Mouse (Mus musculus) heart, embryonic 16.5 days (tissue): ENCODE measurements around the gene Ly6g6f. TPM values are rescaled to one million over a fixed set of nuclear protein-coding genes. Genes with fewer than 3 reads are reported as not detected.
"Not testable (repeated sequence)": the region's sequence is repeated elsewhere in the genome, so short reads cannot be mapped to it uniquely, and the experiment has no call there.

Experiments
- ATAC-seq: fragments of 200-750 bp; cut with Nextera tagmentation; replicated peaks from 2 replicates; pipeline ENCODE4 v1.8.0; 2017; ENCODE audit warnings: moderate number of reproducible peaks; ENCODE audit not compliant: insufficient read depth, low FRiP score; ENCODE audit errors: extremely low read depth
- H3K27ac ChIP-seq: fragments of 300-500 bp; sonication (generic); 2 replicates; pipeline ENCODE4 v1.5.1; 2014; ENCODE audit warnings: mild to moderate bottlenecking, low read length, control low read depth, moderate library complexity
- H3K27me3 ChIP-seq: fragments of 300-500 bp; sonication (generic); 2 replicates; pipeline ENCODE4 v1.6.1; 2014; ENCODE audit warnings: low read length, mixed read lengths; ENCODE audit not compliant: control insufficient read depth, insufficient read depth
- H3K36me3 ChIP-seq: fragments of 300-500 bp; sonication (generic); 2 replicates; pipeline ENCODE4 v1.6.1; 2014; ENCODE audit not compliant: control insufficient read depth, insufficient read depth
- H3K4me1 ChIP-seq: fragments of 300-500 bp; sonication (generic); 2 replicates; pipeline ENCODE4 v1.6.1; 2014; ENCODE audit warnings: low read length, mixed read lengths; ENCODE audit not compliant: control insufficient read depth, insufficient read depth
- H3K4me2 ChIP-seq: fragments of 300-500 bp; sonication (generic); 2 replicates; pipeline ENCODE4 v1.6.1; 2014; ENCODE audit warnings: low read depth, mild to moderate bottlenecking, control low read depth, low read length
- H3K4me3 ChIP-seq: fragments of 300-500 bp; sonication (generic); 2 replicates; pipeline ENCODE4 v1.5.1; 2014; ENCODE audit warnings: mild to moderate bottlenecking, control low read depth, low read length
- H3K9ac ChIP-seq: fragments of 300-500 bp; sonication (generic); 2 replicates; pipeline ENCODE4 v1.6.1; 2014; ENCODE audit warnings: low read length, control low read depth
- H3K9me3 ChIP-seq: fragments of 300-500 bp; sonication (generic); replicated peaks from 2 replicates; pipeline ENCODE4 v1.6.1; 2016; ENCODE audit warnings: low read length; ENCODE audit not compliant: control insufficient read depth
- WGBS: fragments of 180-500 bp; shearing (Covaris S2); extraction: QIAGEN DNeasy Blood & Tissue Kit; methylation state at CpG from one replicate; pipeline ENCODE4 v1.1.7; 2014; 5-methylcytosine and 5-hydroxymethylcytosine counted together
- polyA plus RNA-seq: library from polyadenylated mRNA; unstranded; fragments of >200 nt; fragmentation: Nextera tagmentation; extraction: Ambion mirVana; gene quantifications from 2 replicates; pipeline ENCODE4 v1.2.1, GENCODE M21; 2015

Gene Ly6g6f
- polyA plus RNA-seq, 1 experiment from 2014 or later: 0.29 TPM

DNA sequence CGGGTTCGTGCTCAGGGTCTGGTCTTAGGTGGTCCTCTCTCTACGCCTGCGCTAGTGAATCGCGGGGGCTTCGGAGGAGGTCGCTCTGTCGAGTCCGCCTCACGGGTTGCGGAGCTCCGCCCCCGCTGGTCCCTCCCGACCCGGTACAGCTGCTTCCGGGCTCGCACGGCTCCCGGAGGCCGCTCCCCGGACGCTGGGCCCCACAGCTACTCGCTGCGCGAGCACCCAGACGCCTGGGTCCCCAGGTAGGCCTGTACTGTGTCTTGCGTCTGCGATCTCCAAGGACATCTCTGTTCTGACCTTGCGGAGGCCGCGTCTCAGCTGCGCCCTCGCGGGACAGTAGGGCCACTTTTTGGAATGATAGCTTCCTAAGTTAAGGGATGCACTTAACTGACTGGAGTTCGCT, 40.8 kb upstream of the Ly6g6f start, which contains the start of gene D17H6S53E:
TSS of gene D17H6S53E (plus strand) at position 168 of the 406 bp plus-strand sequence.
- Histone ChIP-seq H3K27ac (peak within 1 kb of the TSS; percentile 79), H3K4me2 (peak within 1 kb of the TSS; percentile 86), H3K4me1 (peaks cover 21% of the 10 kb centered on the region), H3K27me3 (no peaks in the 10 kb centered on the region), H3K4me3 (peak within 1 kb of the TSS; percentile 64), H3K9me3 (no peaks in the 10 kb centered on the region), H3K36me3 (no peaks in the 10 kb centered on the region), H3K9ac (peak within 1 kb of the TSS; percentile 77)
- ATAC-seq: peak; percentile 58
- WGBS: under 1% methylated on average over 36 of the region's 36 CpGs

- Histone ChIP-seq H3K9ac (peak overlapping the region; percentile 77), H3K36me3 (no peaks in the 10 kb centered on the region), H3K4me2 (peak overlapping the region; percentile 86), H3K4me1 (peaks cover 21% of the 10 kb centered on the region), H3K27ac (peak overlapping the region; percentile 79), H3K27me3 (no peaks in the 10 kb centered on the region), H3K9me3 (no peaks in the 10 kb centered on the region), H3K4me3 (peak overlapping the region; percentile 64)
- no peak for ATAC-seq
- WGBS: 27% methylated on average over 6 of the region's 6 CpGs
Observed at GRCm38 (mm10) chr17:35125578-35125977, 40.2 kb upstream of the Ly6g6f start.

GRCm38 (mm10) chr17:35125081-35125480, 39.7 kb upstream of the Ly6g6f start:
- no peak for ATAC-seq
- Histone ChIP-seq H3K36me3 (no peaks in the 10 kb centered on the region), H3K4me2 (no peak overlapping the region), H3K9ac (no peak overlapping the region), H3K27ac (no peak overlapping the region), H3K4me3 (no peak overlapping the region), H3K27me3 (no peaks in the 10 kb centered on the region), H3K9me3 (no peaks in the 10 kb centered on the region), H3K4me1 (peaks cover 25% of the 10 kb centered on the region)
- 85% methylated on average over 1 of the region's 1 CpGs for WGBS

- not testable (repeated sequence) for H3K36me3 ChIP-seq, H3K27me3 ChIP-seq, H3K4me3 ChIP-seq, H3K27ac ChIP-seq, H3K9ac ChIP-seq, H3K4me2 ChIP-seq, H3K9me3 ChIP-seq, ATAC-seq
- 89% methylated on average over 12 of the region's 12 CpGs for WGBS
- peaks cover 31% of the 10 kb centered on the region for H3K4me1 ChIP-seq
Observed at GRCm38 (mm10) chr17:35124261-35124896, 39.0 kb upstream of the Ly6g6f start.

- peaks cover 11% of the 10 kb centered on the region for H3K36me3 ChIP-seq
- 85% methylated on average over 9 of the region's 9 CpGs for WGBS
- not testable (repeated sequence) for H3K9ac ChIP-seq, H3K27ac ChIP-seq, H3K4me2 ChIP-seq, ATAC-seq, H3K27me3 ChIP-seq, H3K9me3 ChIP-seq, H3K4me3 ChIP-seq
- peaks cover 31% of the 10 kb centered on the region for H3K4me1 ChIP-seq
Observed at GRCm38 (mm10) chr17:35123287-35123686, 37.9 kb upstream of the Ly6g6f start.

GRCm38 (mm10) chr17:35121871-35122303, 36.5 kb upstream of the Ly6g6f start, which contains the start of gene Csnk2b:
Csnk2b (minus strand) TSS chr17:35122053.
- H3K4me1 ChIP-seq: peaks cover 20% of the 10 kb centered on the region
- WGBS: 0% methylated on average over 19 of the region's 19 CpGs
- H3K27me3 ChIP-seq: no peaks in the 10 kb centered on the region
- peak within 1 kb of the TSS; percentile 78 for H3K4me3 ChIP-seq
- no peak; the same call in 1 of the 2 replicates for ATAC-seq
- no peaks in the 10 kb centered on the region for H3K9me3 ChIP-seq
- H3K4me2 ChIP-seq: peak within 1 kb of the TSS; percentile 88
- H3K36me3 ChIP-seq: peaks cover 22% of the 10 kb centered on the region
- H3K27ac ChIP-seq: peak within 1 kb of the TSS; percentile 92
- H3K9ac ChIP-seq: peak within 1 kb of the TSS; percentile 88

DNA sequence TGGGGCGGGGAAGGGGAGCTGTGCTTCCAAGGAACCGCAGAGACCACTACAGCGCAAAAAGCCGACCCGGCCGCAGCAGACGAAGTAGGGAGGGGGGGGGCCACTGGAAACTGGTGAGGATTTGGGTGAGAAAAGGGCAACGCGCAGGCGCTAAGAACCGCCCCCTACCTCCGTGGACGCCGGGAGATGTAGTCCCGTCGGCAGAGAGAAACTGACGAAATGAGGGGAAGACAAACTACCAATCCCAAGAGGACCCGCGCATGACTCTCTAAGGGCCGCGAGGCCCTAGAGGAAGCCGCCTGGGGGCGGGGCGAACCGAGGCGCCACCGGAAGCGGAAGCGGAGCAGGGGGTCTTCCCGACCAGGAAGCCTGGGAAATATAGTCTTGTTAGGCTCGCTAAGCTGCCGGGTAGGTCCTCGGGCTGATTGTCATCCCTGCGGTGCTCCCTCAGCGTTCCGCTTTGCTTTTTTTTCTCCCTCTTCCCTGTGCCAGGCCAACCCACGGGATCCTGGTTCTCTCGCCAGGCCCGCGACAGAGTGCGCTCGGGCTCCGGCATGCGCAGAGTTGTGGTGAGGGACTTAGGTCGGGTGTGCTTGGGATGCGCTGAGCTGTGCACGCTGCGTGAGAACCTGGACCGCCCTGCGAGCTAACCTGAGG, 35.9 kb upstream of the Ly6g6f start, which contains the start of gene Gpank1:
TSS of gene Gpank1 (plus strand) at position 313 of the 657 bp plus-strand sequence.
- H3K9ac ChIP-seq: peak within 1 kb of the TSS; percentile 88
- no peaks in the 10 kb centered on the region for H3K9me3 ChIP-seq
- peak within 1 kb of the TSS; percentile 92 for H3K27ac ChIP-seq
- peak within 1 kb of the TSS; percentile 88 for H3K4me2 ChIP-seq
- H3K4me1 ChIP-seq: peaks cover 19% of the 10 kb centered on the region
- H3K4me3 ChIP-seq: peak within 1 kb of the TSS; percentile 78
- H3K36me3 ChIP-seq: peaks cover 26% of the 10 kb centered on the region
- under 1% methylated on average over 50 of the region's 50 CpGs for WGBS
- no peaks in the 10 kb centered on the region for H3K27me3 ChIP-seq
- ATAC-seq: peak; percentile 96

DNA sequence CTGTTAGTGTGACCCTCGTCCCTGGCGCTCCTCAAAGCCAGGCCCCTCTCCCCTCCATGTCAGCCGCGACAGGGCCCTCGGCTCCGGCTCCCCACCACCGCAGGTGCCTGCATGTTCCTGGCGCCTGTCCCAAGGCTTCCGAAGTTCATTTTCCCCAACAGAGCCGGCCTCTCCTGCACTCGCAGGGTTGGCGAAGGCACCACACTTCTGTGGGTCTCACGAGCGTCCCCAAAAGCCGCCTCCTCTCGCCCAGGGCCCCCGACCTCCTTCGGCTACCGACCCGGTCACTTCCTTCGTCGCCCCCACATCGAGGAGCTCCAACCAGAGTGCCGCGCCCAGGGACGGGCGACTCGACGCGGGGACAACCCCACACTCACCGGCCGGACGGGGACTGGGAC, 35.3 kb upstream of the Ly6g6f start:
- peaks cover 18% of the 10 kb centered on the region for H3K4me1 ChIP-seq
- H3K4me2 ChIP-seq: peak overlapping the region; percentile 88
- H3K27me3 ChIP-seq: no peaks in the 10 kb centered on the region
- ATAC-seq: 0 out of 2 replicates have a peak, but pooled peaks have one; percentile 4
- peak overlapping the region; percentile 72 for H3K27ac ChIP-seq
- peak overlapping the region; percentile 78 for H3K9ac ChIP-seq
- H3K4me3 ChIP-seq: peak overlapping the region; percentile 78
- under 1% methylated on average over 33 of the region's 33 CpGs for WGBS
- peaks cover 31% of the 10 kb centered on the region for H3K36me3 ChIP-seq
- H3K9me3 ChIP-seq: no peaks in the 10 kb centered on the region
